Mouse (Mus musculus): ENCODE results near the gene A630076J17Rik.

Gene A630076J17Rik

DNA sequence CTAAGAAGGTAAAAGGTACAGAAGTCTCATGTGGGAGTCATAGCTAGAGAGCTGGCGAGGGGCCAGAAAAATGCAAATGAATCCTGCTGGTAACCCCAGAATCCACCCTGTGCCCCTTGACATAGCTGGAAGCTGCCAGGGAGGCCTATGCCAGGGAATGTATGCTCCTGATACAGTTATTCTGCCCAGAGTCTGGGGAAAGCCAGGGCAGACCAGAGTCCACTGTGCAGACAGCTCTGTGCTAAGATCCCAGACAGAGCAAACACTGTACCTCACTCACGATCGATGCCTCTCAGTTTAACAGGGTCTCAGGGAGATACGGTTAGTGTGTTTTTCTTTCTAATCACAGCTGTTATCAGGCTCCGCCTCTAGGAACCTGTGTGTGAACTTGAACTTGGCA is 592 bp upstream of the A630076J17Rik start:
- no peak for DNase-seq (ENCODE audit: low spot score in 2 of 2)

DNA sequence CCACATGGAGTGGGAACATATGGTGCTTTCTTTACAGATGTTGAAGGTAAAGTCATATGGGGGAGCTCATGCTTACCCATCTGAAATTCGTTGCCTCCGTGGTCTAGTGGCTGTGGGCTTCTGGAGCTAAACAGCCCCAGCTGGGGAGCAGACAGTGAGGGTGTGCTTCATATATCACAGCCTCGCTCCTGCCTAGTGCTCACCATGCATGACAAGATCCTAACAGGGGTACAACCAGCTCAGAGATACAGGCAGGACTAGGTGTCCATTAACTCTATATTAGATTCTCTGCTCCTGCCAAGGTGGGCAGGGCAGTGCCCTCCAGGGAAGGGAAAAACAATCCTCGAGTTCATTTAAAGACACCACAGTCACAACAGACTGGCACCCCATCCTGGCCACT is 788 bp downstream of the A630076J17Rik start:
- DNase-seq (ENCODE audit: low spot score in 2 of 2), result no peak

DNA sequence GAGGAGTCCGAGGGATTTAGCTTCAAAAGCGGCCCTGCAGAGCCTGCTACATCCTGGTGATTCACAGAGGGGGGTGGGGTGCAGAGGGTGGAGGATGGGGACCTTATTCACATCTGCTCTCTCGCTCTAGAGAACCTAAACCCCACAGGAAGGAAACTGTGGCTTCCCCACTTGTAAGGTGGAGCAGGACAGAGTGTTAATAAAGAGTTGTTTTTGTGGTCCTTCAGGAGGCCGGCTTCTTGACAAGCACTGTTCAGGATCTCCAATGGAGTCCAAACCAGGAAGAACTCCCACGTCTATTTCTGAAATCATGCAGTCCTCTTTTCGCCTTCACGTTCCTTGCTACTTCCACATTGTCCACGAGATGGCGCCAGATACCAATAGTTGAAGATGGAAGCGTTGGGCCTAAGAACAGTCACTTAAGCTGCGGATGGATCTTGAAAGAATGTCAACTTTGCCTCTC is 3.0 kb downstream of the A630076J17Rik start:
- DNase-seq (ENCODE audit: low spot score in 2 of 2), result peak; percentile 92 to 95

DNA sequence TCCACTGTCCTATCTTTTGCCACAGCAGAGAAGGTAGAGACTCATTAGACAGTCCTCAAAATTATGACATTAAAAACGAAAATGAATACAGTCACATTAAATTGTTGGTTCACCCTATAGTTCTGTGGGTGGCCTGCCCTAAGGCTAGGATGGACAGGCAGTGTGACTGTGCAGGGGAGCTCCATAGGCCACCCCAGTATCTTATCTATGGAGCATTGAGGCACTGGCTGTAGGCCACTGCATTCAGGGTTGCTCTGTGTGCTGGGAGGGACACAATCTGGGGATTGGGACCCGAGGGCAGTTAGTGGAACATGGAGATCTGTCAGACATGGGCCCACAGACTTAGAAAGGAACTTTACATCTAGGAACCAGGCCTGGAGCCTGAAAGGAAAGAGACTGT is 3.5 kb downstream of the A630076J17Rik start:
- no peak for DNase-seq (ENCODE audit: low spot score in 2 of 2)

DNA sequence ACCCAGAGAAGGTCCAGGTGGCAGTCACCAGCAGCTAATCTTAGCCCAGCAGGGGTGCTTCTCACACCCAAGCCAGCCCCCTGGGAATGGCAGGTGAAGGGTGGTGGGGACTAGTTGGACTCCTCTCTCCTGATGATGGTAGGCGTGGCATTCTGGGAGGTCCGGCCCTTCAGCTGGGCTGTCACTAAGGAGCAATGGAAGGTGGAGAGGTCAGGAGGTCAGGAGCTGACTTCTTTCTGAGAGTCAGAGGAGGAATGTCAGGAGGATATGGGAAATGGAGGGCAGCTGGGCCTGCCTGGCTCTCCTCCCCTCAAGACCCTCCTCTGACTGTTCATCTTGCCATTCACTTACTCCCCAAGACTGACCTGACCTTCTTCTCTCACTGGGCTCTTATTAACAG is 7.6 kb downstream of the A630076J17Rik start:
- no peak for DNase-seq (ENCODE audit: low spot score in 2 of 2)

DNA sequence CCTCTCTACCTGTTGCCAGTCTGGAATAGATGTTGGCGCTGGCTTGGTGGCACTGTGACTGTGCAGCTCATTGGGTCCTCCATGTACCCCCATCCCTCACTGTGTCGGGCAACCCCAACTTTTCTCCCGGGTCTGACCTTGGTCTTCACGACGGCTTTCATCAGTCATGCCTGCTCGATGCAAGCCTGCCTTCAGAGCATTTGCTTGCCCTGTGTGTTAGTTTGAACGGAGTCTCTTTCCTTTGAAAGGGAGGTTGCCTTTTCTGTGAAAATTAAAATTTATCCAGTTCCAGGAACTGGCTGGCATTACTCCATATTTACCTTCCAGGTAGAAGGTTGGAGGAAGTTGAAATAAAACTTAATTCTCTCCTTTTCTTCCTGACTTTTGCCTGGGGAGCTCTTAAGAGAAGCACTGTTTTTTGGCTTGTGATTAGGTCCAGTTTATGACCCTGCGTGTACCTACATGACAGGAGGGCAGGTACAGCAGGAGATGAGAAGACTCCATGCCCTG is 8.1 kb downstream of the A630076J17Rik start:
- DNase-seq (ENCODE audit: low spot score in 2 of 2), result no peak

DNA sequence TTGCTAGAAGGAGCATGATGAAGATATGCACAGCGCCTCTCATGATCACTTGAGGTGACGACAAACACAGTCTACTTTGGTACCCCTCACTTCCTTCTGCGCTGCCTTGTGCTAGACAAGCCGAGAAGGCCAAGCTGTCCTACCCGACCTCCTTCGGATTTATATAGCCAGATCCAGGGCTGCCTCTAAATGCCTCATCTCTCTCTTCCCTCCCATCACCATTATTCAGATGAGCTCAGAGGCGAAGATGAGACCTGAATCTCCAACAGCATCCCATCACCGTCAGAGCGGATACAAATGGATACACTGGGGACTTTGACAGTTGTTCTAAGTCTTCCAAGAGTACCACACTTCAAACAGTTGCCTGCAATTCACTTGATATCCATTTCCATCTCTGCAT is 9.2 kb downstream of the A630076J17Rik start, which contains the start of gene Prok1:
Gene Prok1, minus strand, starts transcription at position 101 of the 400 bp plus-strand sequence.
- no peak for DNase-seq (ENCODE audit: low spot score in 2 of 2)

DNA sequence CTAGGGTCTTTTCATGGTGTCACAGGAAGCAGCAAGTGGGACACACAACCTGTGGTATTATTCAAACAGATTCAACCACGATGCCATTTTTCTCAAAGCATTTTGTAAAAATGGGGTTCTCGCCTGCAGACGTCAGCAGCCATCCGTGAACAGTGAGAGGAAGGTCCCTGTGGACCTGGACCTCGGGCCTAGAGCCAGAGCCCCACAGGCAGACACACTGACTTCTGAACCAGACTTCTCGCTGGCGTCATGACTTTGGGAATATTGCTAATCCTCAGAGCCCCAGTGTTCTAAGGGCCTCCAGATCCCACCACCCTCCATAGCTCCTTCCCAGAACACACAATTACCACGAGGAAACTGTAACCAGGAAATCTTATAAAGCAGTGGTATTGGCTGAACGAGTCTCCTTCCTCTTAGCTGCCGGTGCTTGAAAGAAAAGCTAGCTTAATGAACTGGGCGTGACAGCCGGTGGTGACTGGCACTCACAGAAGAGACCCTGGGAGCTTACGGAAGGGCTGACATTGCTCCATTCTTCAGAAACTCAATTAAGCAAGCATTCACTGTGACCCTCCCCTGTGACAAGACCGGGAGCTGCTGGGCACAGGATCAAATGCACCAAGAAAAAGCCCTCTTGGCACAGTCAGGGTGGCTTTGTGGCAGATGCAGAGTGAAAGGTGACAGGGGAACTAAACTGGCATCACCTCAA is 11.1 kb downstream of the A630076J17Rik start:
- DNase-seq (ENCODE audit: low spot score in 2 of 2), result no peak

DNA sequence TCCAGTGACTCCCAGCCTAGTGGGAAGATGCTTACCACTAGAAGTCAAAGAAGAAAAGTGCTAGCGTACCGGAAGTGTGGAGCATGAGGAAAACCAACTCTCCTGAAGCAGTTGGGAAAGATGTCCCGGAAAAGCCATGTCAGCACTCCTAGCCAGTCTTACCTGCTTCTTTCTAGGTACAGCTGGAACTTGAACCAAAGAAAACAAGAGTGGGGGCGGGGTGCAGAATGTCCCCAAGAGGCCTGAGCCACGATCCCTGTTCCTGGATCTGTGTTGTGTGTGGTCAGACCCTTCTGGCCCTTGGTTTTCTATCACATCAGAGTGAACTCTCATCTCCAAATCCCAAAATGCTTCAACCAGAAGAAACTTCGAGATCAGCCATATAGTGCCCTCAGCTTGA is 16.5 kb downstream of the A630076J17Rik start:
- no peak for DNase-seq (ENCODE audit: low spot score in 2 of 2)

DNA sequence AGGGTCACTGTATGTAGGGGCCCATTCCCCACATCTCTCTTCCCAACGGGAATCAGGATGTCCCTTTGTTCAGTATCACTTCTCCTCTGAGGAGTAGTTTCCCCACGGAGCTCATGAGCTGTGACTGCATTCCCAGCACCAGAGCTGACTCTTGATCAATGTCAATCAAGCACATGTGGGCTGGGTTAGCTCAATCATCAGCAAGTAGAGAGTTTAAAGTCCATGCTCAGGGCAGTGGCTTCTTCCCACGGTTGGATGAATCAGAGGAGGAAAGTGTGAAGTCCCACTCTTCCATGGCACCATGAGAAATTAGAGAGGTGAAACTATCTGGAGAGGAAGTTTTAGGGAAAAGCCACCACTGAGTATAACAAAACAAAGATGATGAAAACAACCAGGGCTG is 18.6 kb downstream of the A630076J17Rik start:
- no peak for DNase-seq (ENCODE audit: low spot score in 2 of 2)

DNA sequence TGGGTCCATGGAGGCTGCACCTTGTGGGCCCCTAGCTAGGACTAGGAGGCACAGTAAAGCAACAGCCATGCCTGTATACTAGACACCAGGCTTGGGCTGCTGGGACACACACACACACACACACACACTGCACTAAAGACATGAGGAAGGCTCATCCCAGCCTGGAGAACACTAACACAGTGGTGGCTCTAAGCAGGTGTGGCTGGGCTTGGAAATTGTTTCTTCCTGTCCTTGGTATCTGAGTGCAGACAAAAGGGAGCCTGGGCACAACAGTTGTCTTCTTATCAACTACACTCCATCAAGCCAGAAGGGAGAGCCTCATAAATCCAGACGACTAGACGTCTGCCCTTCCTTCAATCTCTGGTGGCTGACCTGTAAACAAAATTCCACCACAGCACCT is 19.9 kb downstream of the A630076J17Rik start:
- DNase-seq (ENCODE audit: low spot score in 2 of 2), result no peak

DNA sequence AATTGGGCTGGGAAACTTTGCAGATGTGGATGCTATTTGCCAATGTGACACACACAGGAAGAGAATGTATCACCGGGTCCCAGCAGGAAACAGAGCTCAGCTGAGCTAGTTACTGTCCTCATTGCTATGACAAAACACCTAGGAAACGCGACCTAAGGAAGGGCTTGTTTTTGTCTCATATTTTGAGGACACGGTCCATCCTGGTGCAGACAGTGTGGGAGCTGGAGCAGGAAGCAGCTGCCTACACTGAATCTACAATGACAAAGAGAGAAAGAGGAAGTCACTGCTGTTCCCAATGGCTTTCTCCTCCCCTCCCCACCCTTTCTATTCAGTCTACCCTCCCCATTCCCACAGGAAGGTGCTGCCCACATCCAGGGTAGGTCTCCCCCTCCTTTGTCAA is 21.6 kb downstream of the A630076J17Rik start:
- no peak for DNase-seq (ENCODE audit: low spot score in 2 of 2)

DNA sequence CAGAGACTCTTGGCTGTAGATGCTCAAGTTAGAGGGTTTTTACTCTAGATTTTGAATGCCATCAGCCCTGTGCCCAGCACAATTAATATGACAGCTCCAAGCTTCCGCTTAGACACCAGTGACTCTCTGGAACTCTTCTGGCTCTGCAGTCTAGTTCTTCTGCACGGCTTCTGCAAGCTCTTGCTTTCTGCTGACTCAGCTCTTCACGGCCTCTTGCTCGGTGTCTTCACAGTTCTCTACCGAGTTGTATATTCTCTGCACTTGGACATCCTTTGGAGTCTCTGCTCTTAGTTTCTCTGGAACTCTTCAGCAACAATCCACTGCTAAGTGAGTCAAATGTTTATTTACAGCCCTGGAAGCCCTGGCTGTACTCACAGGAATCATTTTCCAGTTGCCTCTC is 23.5 kb downstream of the A630076J17Rik start:
- DNase-seq (ENCODE audit: low spot score in 2 of 2), result no peak

DNA sequence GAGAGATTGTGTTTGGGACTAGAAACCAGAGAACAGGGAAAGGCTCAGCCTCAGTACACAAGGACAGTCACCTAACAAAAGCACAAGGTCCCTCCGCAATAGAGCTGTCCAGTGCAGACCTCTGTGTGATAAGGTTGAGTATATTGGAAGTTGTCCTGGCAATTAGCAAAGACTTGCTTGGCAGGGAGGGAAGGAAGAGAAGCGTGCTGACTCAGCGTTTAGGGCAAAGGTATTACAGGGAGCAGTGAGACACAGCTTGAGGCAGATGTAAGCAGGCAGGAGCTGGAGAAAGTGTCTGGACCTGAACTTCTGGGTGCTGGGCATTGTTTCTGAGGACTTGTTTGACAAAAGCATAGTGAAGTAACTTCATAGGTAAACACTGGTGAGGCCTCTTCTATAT is 25.6 kb downstream of the A630076J17Rik start:
- DNase-seq (ENCODE audit: low spot score in 2 of 2), result no peak

DNA sequence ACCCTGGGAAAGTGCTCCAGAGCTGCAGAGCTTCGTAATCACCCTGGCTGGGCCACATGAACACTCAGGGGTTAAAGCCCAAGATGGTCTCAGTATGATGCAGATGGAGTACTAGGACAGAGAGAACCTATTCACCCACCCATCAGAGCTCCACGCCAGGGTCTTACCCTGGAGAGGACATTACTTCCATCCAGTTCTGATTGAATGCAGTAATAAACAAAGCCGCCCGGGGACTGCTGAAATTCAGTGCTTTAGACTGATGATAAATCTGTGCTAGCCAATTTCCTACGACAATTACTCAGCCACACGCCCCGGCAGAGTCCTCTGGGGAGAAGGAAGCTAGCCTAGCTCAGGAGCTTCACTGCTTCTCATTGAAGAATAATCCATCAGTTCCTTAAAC is 26.3 kb downstream of the A630076J17Rik start:
- no peak for DNase-seq (ENCODE audit: low spot score in 2 of 2)

DNA sequence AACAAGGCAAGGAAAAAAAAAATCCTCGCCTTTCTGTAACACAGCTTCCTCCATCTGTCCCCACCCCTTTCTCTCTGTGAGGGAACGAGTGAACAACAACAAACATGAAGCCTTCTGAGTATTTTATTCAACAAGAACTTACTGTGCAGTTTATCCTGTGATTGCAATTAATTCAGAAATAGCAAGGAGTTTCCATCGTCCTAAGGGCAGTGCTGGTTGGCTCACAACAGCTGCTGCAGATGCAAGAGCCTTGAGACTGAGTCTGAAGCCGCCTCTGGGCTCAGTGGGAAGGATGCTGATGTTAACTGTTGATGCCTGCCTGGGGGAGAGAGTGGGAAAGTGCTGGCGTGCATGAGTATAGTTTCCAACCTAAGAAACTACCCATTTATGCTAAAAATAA is 27.5 kb downstream of the A630076J17Rik start:
- DNase-seq (ENCODE audit: low spot score in 2 of 2), result no peak

DNA sequence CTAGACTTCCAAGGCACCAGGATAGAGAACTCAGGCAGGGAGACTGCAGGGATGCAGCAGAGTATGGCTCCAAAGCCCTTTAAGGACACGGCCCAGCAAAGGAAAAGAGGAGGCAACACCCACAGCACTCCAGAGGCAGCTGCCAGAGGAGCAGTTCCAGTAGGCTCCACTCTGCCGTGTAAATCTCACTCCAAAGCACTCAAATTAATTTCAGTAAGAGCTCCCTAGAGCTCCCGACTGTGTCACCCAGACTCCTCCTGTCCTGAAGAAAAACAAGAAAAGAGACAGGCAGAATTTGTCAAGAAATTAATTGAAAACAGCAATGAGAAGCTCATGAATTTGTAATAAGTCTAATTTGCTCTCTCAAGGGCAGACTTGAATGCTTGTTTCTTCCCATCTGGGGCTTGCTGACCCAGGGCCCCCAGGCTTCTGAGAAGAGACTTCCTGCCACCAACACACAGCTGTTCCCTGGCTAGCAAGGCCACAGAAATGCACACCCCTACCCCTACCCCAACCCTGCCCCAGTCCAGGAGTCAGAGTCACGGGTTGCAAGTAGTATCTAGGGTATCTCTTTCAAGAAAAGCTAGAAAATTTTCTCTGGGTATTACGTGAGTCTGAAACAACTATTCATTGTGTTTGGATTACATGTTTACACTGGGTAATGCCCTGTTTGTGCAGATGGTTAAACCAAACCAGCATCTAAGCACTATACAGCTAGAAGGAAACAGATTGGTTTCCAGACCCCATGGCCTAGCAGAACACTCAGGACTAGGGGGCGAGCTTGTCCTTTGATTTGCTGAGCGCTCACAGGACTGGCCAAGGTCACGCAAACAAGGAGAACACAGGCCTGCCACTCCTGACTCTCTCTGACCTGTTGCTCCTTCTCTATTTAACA is 30.8 kb downstream of the A630076J17Rik start:
- DNase-seq (ENCODE audit: low spot score in 2 of 2), result peak; percentile 14 to 45

DNA sequence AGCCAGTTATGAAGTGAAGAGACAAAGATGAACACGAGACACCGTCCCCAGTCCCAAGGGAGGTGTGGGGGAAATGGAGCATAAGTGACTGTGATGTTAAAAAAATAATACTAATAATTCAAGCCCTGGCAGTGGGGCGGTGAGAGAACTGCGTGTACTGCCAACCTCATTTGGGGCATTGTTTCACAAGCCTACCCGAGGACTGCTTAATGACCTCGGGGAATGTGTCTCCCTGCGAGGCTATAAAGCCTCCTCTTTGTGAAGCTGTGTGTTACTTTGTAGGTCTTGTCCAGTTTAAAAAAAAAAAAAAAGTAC is 31.4 kb downstream of the A630076J17Rik start:
- DNase-seq (ENCODE audit: low spot score in 2 of 2), result no peak

DNA sequence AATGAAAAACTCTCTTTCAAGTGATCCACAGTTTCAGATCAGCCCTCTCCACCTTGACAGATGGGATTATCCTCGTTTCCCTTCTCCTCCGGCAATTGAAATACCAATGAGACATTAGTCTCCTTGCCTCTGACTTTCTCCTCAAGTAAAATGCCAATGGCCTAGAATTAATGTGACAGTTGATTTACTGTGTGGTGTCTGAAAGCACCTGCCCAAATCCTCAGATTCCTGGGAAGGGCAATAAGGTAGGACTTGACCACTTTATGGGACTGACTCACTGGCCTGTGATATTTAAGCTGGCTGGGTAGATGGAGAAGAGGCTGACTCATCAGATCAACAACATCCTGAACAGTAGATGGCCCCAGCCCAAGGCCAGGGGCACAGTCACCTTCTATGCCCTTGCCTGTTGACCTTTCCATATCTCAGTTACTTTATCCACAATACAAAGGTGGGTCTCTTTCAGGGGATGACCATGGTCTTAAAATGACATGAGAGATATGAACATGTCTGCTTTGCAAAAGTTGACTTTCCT is 36.5 kb downstream of the A630076J17Rik start:
- no peak for DNase-seq (ENCODE audit: low spot score in 2 of 2)

DNA sequence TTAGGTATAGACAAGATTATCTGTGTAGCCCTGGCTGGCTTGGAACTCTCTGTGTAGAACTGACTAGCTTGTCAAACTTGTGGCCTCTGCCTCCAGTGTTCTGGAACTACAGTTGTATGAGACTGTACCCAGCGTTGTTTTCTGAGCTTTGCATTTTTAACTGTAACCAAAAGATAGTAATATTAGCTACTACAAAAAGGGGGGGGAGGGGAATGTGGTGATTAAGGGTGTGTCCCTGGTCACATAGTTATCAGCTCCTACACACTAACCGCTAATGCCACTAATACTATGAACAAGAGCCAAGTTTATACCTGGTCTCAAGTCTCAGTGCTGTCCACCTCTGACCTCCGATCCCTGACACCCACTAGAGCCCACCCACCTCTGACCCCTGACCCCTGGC is 42.0 kb downstream of the A630076J17Rik start:
- no peak for DNase-seq (ENCODE audit: low spot score in 2 of 2)

DNA sequence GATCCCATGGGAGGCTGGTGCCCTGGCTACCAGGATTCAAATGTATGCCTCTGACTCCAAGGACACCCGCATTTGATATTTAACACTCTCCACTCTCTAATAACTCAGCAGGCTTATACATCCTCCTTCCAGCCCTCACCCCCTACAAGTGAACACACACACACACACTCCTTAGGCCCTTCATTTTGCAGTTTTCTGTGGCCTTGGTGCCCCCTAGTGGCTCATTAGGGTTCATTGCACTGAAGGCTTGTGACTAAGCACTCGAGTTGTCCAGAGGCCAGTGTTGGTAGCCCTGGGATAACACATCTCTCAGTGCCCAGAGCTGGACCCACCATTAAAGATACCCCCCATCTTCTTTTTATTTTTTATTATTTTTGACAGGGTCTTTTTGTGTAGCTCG is 43.4 kb downstream of the A630076J17Rik start:
- peak; percentile 76 to 81 for DNase-seq (ENCODE audit: low spot score in 2 of 2)

DNA sequence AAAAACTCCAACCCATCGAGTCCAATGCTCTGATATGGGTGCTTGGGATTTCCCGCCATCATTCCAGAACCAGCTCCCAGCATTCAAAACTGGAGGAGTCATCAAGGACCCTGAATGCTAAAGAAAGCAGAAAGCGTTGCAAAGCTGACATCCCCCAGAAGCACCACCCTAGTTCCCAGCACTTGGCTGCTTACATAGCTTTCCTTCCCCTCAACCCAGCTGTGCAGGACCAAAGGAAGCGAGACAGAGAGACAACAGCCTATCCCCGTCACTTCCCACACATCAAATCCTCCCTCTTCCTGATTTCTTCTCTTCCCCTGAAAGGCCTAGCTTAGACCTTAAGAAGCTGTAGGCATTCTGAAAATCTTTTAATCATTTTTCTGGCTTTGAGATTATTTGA is 44.9 kb downstream of the A630076J17Rik start:
- DNase-seq (ENCODE audit: low spot score in 2 of 2), result no peak

DNA sequence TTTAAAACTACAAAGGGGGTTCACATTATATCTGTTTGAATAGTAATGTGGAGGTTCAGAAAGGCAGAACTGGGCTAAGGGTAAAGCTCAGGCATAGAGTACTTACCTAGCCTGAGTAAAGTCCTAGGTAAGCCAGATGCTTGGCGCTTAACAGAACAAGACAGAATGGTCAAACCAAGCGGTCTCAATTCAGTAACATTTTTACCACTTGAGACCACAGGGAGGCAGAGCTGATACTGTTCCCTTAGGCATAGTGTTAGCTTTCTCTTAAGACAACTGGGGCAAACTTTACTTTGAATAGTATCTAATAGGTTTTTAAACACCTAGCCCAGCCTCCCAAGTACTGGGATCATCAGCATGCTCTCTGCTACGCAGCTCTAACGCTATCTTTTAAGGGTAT is 45.6 kb downstream of the A630076J17Rik start:
- no peak for DNase-seq (ENCODE audit: low spot score in 2 of 2)

All from right cerebral cortex, adult 2 months (tissue).